Mouse (Mus musculus): ENCODE measurements around the gene Rfc2.

Rfc2 gene

GRCm38 (mm10) chr5:134609916-134610643 is 28.9 kb downstream of the Rfc2 start:
- no peak for DNase-seq (ENCODE audit: low spot score in 2 of 2)

GRCm38 (mm10) chr5:134611810-134612521 is 30.8 kb downstream of the Rfc2 start:
- DNase-seq (ENCODE audit: low spot score in 2 of 2) = no peak

GRCm38 (mm10) chr5:134613727-134614126 is 32.6 kb downstream of the Rfc2 start:
- peak in 1 of 2 experiments; percentile 51 for DNase-seq (ENCODE audit: low spot score in 2 of 2)

DNA sequence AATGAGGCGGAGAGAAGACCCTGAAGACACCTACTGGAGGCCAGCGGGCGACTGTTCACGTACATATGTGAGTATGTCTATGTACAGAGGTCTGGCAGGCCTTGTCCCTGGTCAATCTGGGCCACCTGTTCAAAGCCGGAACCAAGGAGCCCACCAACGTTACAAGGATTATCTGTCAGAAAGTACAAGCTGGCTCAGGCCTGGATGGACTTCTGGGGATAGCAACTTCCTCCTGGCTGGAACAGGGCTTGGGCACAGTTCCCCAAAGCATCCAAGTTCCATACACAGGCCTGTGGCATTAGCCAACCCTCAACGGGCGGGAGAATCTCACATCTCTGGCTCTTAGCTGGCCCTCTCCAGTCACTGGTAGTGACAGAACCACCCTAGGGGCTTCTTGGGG is 33.1 kb downstream of the Rfc2 start:
- DNase-seq (ENCODE audit: low spot score in 2 of 2) = no peak

- DNase-seq (ENCODE audit: low spot score in 2 of 2) = no peak
Measured at GRCm38 (mm10) chr5:134614802-134615201, 33.6 kb downstream of the Rfc2 start, which contains the start of gene Lat2. Gene Lat2 (minus strand): TSS chr5:134615025.

GRCm38 (mm10) chr5:134615380-134615779 is 34.2 kb downstream of the Rfc2 start:
- DNase-seq (ENCODE audit: low spot score in 2 of 2) = no peak

- no peak for DNase-seq (ENCODE audit: low spot score in 2 of 2)
Measured at GRCm38 (mm10) chr5:134615780-134616179, 34.6 kb downstream of the Rfc2 start.

GRCm38 (mm10) chr5:134617071-134617470 is 35.9 kb downstream of the Rfc2 start:
- peak; percentile 47 to 56 for DNase-seq (ENCODE audit: low spot score in 2 of 2)

DNA sequence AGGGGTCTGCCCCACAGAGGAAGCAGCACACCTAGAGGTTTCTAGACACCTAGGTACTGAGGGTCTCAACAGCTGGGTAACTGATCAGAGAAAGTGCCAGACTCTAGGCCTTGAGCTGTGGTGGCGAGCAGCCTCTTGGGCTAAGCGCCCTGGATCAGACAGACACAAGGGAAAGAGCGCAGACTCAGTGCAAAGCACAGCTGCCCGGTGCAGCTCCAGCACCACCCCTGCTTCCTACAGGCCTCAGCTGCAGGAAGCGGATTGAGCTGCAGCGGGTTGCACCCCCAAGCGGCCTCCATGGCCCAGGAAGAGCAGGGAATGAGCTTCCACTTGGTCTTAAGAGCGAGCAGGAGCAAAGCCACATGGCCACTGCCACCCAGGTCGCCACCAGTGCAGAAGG is 39.3 kb downstream of the Rfc2 start:
- DNase-seq (ENCODE audit: low spot score in 2 of 2) = no peak

DNA sequence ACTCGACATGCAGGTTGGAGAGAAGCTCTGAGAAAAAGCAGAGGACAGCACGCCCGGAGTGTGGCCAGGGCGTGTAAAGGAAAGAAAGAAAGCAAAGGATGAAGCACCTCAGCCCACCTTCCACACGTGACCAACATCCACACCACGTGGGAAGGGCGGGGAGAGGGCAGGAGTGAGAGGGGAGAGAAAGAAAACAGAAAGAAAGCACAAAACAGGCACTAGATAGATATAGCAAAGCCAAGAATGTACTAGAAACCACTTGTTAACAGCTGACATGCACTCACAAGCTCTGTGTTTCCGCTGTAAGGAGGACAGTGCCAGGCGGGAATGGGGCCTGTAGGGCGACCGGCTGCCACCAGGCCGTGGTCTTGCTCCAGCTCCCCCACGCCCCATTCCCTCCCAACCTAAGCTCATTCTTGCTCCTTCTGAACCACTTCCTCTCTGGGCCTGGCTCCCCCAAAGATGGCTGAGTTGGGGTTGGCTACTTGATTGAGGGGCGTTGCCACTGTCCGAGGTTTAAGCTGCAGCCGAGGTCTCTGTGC is 40.0 kb downstream of the Rfc2 start:
- no peak for DNase-seq (ENCODE audit: low spot score in 2 of 2)

GRCm38 (mm10) chr5:134622069-134622468 is 40.9 kb downstream of the Rfc2 start:
- DNase-seq (ENCODE audit: low spot score in 2 of 2) = no peak

DNA sequence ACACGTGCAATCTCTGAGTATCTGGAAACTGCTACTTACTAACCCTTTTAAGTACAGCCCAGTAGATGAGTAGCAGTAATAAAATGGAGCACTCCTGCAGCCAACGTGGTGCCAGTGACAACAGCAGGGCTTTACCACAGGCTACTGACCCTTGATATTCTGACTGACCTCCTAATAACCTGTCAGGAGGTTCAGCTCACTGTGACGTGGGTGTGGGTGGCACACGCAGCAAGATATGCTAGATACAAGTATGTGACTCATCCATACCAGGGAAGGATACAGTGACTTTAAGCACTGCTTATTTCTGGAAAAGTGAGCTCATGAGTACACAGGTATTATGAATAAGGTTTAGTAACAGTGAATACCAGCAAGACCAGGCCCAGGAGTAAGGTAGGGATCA is 48.3 kb downstream of the Rfc2 start:
- no peak for DNase-seq (ENCODE audit: low spot score in 2 of 2)

DNA sequence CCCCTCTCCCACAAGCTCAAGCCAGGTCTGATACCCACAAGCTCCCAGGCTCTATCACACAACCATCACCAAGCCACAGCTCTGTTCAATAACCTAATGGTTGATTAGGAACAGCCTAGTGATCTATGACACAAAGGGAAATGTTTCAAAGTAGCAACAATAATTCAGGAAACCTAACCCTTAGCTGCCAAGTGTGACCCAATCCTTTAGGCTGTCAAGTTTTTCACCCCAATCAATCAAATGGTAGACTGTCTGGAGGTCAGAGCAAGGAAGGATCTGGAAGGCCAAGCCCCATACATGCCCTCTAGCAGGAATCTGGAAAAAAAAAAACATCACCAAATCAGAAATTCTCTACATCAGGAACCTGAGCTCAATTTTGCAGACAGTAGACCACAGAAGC is 49.7 kb downstream of the Rfc2 start:
- no peak for DNase-seq (ENCODE audit: low spot score in 2 of 2)

DNA sequence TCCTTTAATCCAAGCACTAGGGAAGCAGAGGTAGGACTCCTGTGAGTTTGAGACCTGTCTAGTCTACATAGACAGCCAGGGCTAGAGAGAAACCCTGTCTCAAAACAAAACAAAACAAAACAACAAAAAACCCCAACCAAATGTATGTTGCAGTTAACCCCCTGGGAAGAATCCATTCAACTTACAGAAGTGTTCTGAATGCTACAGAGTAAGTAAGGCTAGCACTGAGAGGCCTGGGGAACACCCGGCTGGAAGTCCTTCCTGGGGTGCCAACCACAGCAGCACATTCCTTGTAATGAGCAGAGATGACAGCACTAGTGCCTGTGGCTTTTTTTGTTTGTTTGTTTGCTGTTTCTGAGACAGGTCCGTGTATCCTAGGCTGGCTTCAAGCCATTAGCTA is 51.7 kb downstream of the Rfc2 start:
- no peak for DNase-seq (ENCODE audit: low spot score in 2 of 2)

GRCm38 (mm10) chr5:134637820-134638367 is 56.7 kb downstream of the Rfc2 start:
- DNase-seq (ENCODE audit: low spot score in 2 of 2) = no peak

GRCm38 (mm10) chr5:134638461-134639268 is 57.5 kb downstream of the Rfc2 start:
- no peak for DNase-seq (ENCODE audit: low spot score in 2 of 2)

DNA sequence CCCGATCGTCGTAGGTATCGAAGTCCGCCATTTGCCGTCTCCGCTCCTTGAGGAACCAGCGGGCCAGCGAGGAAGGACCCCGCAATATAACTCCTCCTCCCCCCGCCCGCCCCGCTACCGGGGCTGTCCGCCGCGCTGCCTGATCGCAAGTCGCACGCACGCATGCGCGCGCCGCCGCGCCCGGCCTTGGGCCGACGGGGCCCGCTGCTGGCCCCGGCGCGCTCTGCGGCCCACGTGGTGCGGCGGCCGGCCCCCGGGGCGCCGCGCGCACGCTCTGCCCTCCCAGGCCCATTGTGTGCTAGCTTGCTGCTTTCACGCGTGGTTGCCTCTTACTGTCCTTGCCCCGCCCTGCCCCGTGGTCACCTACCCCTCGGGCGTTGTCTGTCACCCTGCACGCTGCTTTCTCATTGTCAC is 58.1 kb downstream of the Rfc2 start, which contains the start of gene Eif4h:
Eif4h (minus strand) TSS at position 222 of the 414 bp plus-strand sequence.
- peak; percentile 96 to 97 for DNase-seq (ENCODE audit: low spot score in 2 of 2)

- DNase-seq (ENCODE audit: low spot score in 2 of 2) = no peak
Measured at GRCm38 (mm10) chr5:134640371-134640770, 59.2 kb downstream of the Rfc2 start.

DNA sequence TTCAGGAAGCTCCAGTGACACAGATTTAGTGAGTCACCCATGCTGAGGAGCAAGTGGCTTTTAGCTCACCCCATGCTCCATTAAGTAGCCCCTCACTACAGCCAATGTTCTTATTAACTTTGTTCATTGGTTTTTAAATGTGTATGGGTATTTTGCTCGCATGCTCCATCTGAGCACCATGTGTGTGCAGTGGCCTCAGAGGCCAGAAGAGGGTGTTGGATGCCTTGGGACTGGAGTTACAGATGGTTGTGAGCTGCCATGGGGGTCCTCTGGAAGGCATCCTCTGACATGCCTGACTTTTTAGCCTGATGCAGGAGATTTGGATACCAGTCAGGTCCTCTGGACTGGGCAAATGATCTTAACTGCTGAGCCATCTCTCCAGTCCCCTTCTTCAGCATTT is 63.0 kb downstream of the Rfc2 start:
- no peak for DNase-seq (ENCODE audit: low spot score in 2 of 2)

DNA sequence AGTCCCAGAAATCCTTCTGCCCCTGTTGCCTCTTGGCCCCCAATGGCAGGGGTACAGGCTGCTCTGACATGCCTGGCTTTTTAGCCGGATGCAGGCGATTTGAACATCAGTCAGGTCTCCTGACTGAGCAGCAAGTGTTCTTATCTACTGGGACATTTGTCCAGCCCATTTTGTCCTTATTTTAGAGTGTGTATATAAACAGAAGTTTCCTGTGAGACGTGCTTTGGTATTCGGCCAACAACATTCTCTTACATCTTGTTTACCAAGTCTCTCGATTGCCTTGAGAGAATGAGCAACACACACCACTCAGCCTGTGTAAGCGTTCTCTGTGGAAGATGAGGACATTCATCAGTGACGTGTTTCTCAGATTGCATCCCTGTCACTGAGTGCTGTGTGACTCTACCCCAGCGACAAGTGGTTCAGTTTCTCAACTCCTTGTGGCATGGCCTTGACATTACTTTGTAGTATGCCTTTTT is 63.5 kb downstream of the Rfc2 start:
- DNase-seq (ENCODE audit: low spot score in 2 of 2) = peak; percentile 54 to 72

GRCm38 (mm10) chr5:134646461-134646860 is 65.3 kb downstream of the Rfc2 start:
- no peak for DNase-seq (ENCODE audit: low spot score in 2 of 2)

- DNase-seq (ENCODE audit: low spot score in 2 of 2) = no peak
Measured at GRCm38 (mm10) chr5:134647394-134647793, 66.2 kb downstream of the Rfc2 start.
